Mouse (Mus musculus): ENCODE results near the gene Psrc1.

The Psrc1 gene

DNA sequence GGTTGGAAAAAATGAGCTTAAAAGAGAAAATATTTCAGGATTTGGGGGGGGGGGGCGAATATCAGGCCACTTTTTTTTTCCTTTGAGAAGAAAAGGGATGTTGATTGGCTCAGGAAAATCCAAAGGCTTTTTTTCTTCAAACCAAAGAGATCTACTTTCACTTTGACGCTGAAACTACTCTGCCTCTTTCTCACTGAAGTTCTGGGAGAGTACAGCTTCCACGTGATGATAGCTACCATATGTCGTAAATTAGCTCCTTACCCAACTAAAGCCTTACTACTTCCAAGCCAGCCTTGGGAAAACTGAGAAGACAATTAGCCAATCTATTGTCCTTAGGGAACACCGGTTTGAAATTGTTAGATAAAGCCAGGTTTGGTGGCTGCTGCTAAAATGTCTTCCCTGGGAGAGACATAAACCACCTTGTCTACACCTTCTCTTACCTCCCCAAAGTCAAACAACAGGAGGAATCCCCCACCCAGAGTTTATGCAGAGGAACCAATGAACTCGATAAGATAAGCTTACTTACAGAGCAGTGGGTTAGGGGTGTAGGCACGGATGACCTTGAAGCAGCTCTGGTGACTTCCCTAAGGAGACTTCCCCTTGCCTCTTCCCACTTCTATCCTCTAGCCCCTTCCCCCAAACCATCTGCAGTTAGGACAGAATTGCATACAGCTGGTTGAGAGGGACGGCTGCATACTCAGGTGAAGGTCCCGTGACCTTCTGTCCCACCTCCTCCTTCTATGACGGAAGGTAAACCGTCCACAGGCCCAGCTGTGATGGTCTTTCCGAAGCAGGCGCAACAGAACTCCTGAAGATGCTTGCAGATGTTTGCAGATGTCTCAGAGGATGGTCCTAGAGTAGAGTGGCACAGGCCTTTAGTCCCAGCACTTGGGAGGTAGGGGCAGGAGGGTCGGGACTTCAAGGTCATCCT, 1.4 kb upstream of the Psrc1 start:
- in situ Hi-C loops (cut with MboI; ENCODE audit: low pct_unique_long_range_greater_than_20kb in 1 of 2, low sequenced_read_pairs in 2 of 2, unreplicated experiment in 1 of 2) = loop anchor here (10.0 kb wide), 2 partner anchors 97 to 217 kb away; partner anchors contain the start of gene Sort1 (in 1 of the 2)

DNA sequence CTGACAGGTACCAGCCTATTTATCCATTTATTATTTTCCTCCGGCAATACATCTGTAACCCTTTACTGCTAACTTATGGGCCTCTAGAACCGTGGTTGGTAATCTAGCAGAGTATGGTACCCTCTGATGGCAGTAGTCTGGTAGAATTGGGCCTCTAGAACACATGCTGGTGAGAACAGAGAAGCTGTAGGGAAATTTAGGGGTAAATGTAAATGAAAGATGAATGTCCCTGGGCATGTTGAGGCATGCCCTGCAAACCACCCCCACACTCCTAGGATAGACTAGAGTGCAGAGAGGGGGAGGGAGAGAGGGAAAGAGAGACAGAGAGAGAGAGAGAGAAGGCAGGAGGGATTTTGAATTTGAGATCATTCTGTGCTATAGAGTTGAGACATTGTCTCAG, 786 bp downstream of the Psrc1 start:
- in situ Hi-C loops (cut with MboI; ENCODE audit: low pct_unique_long_range_greater_than_20kb in 1 of 2, low sequenced_read_pairs in 2 of 2, unreplicated experiment in 1 of 2) = loop anchor here (10.0 kb wide), 2 partner anchors 100 to 220 kb away; partner anchors contain the start of gene Sort1 (in 1 of the 2)

- in situ Hi-C loops (cut with MboI; ENCODE audit: low pct_unique_long_range_greater_than_20kb in 1 of 2, low sequenced_read_pairs in 2 of 2, unreplicated experiment in 1 of 2) = loop anchor here (5.0 to 10.0 kb wide), 3 partner anchors 101 to 221 kb away; partner anchors contain the start of gene Sort1 (in 1 of the 2)
These were observed 2.5 kb downstream of the Psrc1 start for GRCm38 (mm10) chr3:108386186-108386585.

DNA sequence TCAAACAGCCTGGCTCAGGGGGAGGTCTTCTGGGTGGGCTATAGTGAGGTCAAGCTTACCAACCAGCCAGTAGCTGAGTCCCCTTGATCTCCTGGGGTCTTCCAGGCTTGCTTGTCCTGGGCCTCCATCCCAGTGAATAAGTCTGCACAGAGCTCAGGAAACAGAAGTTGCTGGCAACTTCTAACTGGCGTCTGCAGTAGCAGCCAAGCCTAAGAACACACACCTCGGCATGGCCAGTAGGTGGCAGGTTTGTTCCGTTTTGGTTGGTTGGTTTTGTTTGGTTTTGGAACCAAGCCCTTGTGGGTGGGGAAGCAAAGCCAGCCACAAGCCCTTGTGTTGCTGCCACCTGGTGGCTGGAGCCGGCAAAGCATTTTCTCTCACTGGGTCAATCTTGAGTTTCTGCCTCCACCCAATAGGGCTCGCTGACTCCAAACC, 5.5 kb downstream of the Psrc1 start:
- in situ Hi-C loops (cut with MboI; ENCODE audit: low pct_unique_long_range_greater_than_20kb in 1 of 2, low sequenced_read_pairs in 2 of 2, unreplicated experiment in 1 of 2) = loop anchor here (5.0 to 10.0 kb wide), 3 partner anchors 104 to 224 kb away; partner anchors contain the start of gene Sort1 (in 1 of the 2)

DNA sequence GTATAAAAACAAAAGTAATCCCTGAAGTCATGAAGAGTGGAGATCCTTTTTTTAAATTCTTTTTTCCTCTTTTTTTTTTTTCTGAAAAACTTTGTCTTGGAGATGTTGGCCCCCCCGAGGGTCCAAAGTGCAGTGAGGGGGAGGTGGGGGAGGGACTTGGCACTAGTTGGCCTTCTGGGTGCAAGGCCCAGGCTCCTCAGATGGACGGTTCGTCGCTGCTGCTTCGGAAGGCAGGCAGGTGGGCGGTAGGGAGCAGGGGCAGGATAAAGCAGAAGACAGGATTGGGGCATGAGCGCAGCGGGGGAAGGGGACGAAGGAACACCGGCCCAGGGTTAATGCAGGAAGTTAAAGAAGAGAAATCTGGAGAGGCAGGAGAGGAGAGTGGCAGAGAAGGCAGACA, 8.7 kb downstream of the Psrc1 start:
- in situ Hi-C loops (cut with MboI; ENCODE audit: low pct_unique_long_range_greater_than_20kb in 1 of 2, low sequenced_read_pairs in 2 of 2, unreplicated experiment in 1 of 2) = no loop called here

- in situ Hi-C loops (cut with MboI; ENCODE audit: low pct_unique_long_range_greater_than_20kb in 1 of 2, low sequenced_read_pairs in 2 of 2, unreplicated experiment in 1 of 2) = no loop called here
These were observed 9.2 kb downstream of the Psrc1 start for GRCm38 (mm10) chr3:108392793-108393192.

GRCm38 (mm10) chr3:108398281-108398680, 14.6 kb downstream of the Psrc1 start:
- in situ Hi-C loops (cut with MboI; ENCODE audit: low pct_unique_long_range_greater_than_20kb in 1 of 2, low sequenced_read_pairs in 2 of 2, unreplicated experiment in 1 of 2) = no loop called here

- in situ Hi-C loops (cut with MboI; ENCODE audit: low pct_unique_long_range_greater_than_20kb in 1 of 2, low sequenced_read_pairs in 2 of 2, unreplicated experiment in 1 of 2) = no loop called here
These were observed 16.8 kb downstream of the Psrc1 start for GRCm38 (mm10) chr3:108400442-108400841.

GRCm38 (mm10) chr3:108401692-108402527, 18.3 kb downstream of the Psrc1 start:
- in situ Hi-C loops (cut with MboI; ENCODE audit: low pct_unique_long_range_greater_than_20kb in 1 of 2, low sequenced_read_pairs in 2 of 2, unreplicated experiment in 1 of 2) = no loop called here

DNA sequence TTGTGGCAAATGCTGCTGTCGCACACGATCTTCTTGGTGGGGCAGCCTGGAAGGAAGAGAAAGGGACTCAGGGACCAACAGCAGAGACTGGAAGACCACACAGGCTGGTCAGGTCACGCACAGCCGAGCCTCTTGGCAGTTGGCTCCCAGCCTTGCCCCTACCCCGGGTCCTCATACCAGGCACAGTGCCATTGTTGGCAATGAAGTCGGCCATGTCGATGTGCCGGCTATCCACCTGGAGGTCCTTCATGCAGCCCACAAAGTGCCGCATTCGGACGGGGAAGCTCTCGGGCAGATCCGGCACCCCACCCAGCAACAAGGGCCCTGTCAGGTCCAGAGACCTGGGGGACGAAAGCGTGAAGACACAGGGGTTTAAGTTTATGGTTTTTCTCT, 18.9 kb downstream of the Psrc1 start:
- in situ Hi-C loops (cut with MboI; ENCODE audit: low pct_unique_long_range_greater_than_20kb in 1 of 2, low sequenced_read_pairs in 2 of 2, unreplicated experiment in 1 of 2) = no loop called here

GRCm38 (mm10) chr3:108405536-108406305, 22.1 kb downstream of the Psrc1 start:
- in situ Hi-C loops (cut with MboI; ENCODE audit: low pct_unique_long_range_greater_than_20kb in 1 of 2, low sequenced_read_pairs in 2 of 2, unreplicated experiment in 1 of 2) = no loop called here

DNA sequence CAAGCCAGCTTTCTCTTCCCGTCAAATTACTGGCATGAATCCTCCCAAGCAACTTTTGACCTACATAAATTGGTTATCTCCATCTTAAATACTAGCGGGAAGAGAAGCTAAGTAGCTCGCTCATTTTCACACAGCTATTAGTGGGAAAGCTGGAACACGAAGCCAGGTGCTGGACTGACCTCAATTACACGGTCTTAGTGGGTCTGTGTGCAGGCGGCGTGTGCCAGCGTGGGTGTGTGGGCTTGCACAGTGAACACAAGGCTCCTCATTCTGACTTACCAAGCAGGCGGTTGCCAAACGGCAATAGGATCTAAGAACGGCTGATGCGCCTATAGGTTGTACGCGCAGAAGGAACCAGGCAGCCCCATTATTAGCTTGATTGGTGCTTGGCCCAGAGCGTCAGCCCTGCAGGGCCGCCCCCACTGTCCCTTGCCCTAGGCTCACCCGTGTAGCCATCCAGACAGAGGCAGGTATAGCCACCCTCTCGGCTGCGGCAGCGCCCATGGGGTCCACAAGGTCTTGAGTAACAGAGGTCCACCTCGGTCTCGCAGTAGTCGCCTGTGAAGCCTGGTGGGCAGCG, 22.8 kb downstream of the Psrc1 start:
- in situ Hi-C loops (cut with MboI; ENCODE audit: low pct_unique_long_range_greater_than_20kb in 1 of 2, low sequenced_read_pairs in 2 of 2, unreplicated experiment in 1 of 2) = no loop called here

- in situ Hi-C loops (cut with MboI; ENCODE audit: low pct_unique_long_range_greater_than_20kb in 1 of 2, low sequenced_read_pairs in 2 of 2, unreplicated experiment in 1 of 2) = no loop called here
These were observed 24.9 kb downstream of the Psrc1 start for GRCm38 (mm10) chr3:108408517-108409008.

DNA sequence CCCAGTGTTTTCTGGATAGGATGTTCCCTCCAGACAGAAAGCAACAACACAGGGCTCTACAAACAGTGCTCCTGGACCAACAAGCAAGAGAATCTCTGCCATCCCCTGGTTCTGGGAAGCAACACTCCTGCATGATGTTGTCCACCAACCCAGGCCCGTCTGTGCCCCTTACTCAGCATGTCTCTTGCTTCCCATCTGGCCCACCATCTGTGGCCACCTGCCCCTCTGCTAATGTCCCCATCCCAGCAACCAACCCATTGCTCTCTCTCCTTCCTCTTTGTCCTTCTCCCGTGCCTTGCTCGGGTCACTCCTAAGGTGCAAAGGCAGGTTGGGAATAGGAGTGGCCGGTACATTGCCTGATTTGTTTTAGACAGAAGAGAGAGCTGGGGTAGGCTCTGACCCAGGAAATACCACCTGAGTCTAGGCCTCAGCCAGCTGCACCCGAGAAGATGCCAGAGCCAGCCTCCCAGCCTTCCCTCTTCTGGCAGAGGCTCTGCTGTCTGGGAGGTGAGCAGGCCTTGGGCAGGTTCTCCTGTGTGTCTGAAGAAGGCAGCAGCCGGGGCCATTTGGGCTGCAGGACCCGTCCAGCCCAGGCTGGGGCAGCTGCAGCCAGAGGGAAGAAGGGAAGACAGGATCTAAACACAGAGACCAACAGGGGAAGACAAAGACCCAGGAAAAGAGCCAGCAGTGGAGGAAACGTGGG, 26.2 kb downstream of the Psrc1 start:
- in situ Hi-C loops (cut with MboI; ENCODE audit: low pct_unique_long_range_greater_than_20kb in 1 of 2, low sequenced_read_pairs in 2 of 2, unreplicated experiment in 1 of 2) = no loop called here

DNA sequence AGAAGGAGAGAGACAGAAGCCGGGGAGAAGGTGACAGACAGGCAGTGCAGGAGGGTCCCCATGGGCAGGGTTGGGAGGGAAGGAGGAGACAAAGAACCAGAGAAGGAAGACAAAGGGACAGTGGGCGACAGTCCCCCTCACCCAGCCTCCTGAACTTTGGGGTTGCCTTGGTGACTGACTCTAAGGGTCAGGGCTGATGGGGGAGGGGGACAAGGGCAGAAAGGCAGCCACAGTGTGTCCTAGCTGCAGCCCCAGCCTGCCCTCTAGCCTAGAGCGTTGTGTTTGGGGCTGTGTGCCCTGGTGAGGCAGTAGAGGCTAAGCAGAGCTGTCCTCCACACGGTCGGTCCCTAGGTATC, 26.7 kb downstream of the Psrc1 start:
- in situ Hi-C loops (cut with MboI; ENCODE audit: low pct_unique_long_range_greater_than_20kb in 1 of 2, low sequenced_read_pairs in 2 of 2, unreplicated experiment in 1 of 2) = no loop called here

DNA sequence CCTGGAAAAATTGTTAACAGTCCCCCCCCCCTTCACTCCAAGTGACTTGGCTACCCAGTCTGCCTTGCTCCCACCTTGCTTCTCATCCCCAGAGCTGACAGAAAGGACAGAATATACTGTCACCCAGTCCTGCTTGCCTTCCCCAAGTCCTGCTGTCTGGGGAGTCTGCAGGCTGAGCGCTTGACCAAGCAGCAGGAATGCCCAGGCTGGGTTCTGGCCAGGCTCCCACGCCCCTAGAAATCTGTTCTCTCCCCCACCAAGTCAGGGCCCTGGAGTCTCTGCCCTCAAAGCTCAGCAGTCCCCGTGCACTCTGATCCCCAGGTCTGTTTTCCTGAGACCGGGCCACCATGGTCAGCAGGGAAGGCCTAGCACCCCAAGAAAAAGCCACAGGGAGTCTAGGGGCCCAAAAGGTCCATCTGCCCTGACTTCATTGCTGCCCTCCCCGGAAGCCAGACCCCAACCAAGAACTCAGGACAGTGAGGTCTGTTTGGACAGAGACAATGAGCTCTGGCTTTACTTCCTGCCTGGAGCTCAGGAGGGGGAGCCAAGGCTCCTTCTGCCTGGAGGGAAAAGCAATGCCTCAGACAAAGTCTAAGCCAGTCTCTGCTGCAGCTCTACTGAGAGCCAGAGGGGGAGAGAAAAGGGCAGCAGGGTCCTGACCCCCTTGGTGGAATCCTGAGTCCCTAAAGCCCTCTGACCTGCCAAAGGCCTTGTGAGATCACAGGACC, 27.6 kb downstream of the Psrc1 start:
- in situ Hi-C loops (cut with MboI; ENCODE audit: low pct_unique_long_range_greater_than_20kb in 1 of 2, low sequenced_read_pairs in 2 of 2, unreplicated experiment in 1 of 2) = no loop called here

DNA sequence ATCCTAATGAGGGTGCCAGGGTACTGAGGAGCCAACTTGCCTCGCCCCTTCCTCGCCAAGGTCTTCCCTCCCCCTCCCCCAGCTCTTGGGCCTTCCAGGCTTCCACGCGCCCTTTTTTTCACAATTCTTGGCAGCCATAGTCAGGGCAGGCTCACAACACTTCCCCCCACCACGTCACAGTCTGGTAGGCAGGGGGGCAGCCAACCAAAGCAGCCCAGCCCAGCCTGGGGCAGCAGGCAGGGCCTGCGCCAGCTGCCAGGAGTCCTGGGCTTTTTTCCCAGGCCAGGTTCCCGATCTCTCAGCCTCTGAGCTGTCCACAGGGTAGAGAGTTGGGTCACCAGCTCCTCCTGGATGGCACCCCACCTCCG, 28.1 kb downstream of the Psrc1 start:
- in situ Hi-C loops (cut with MboI; ENCODE audit: low pct_unique_long_range_greater_than_20kb in 1 of 2, low sequenced_read_pairs in 2 of 2, unreplicated experiment in 1 of 2) = no loop called here

Data from mouse embryonic stem cell (cell line).